Mouse (Mus musculus) frontal cortex, postnatal 25 days (tissue): ENCODE measurements around the gene Olfr1287.

Experiments used
- DNase-seq, 2 experiments: peaks; one replicate each; pipeline ENCODE4 v3.0.0; 2022; ENCODE audit warnings: low spot score in 2 of 2

Gene Olfr1287

DNA sequence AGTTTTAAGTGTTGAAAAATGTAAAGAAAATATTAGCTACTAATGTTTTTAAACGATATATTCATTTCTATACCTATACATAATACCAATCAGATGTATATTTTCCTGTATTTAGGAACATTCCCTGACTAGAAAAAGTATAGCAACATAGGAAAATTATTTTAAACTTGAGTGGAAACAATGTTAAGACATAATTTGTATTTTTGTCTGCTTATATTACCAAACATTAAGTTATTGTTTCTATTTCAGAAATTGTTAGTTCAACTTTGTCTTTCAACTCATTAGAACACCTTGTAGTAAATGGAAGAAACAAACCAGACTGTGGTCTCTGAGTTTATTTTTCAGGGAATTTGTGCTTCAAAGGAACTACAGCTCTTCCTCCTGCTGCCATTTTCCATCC is at the start of gene Olfr1287:
Gene Olfr1287 (plus strand): TSS at position 301 of the 400 bp plus-strand sequence.
- no peak for DNase-seq

DNA sequence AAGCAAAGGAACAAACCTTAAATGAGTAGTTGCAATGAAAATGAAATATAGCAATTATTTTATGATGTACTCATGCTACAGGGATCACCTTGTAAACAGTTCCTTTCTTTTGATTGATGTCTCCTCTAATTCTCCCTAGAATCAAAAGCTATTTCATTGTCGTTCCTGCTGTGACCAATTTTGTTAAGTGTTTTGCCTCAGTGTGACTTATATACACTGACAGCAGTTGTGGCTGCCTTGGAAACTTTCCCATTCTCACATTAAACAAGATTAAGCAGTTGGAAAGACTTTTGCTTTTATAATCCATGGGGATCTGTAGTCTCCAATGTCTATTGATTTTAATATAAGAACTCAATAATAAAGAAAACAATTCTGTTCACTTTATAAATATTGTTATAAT is 26.0 kb upstream of the Olfr1287 start, which contains the start of gene Olfr1286:
Gene Olfr1286 (minus strand): TSS at position 185 of the 400 bp plus-strand sequence.
- DNase-seq = no peak

DNA sequence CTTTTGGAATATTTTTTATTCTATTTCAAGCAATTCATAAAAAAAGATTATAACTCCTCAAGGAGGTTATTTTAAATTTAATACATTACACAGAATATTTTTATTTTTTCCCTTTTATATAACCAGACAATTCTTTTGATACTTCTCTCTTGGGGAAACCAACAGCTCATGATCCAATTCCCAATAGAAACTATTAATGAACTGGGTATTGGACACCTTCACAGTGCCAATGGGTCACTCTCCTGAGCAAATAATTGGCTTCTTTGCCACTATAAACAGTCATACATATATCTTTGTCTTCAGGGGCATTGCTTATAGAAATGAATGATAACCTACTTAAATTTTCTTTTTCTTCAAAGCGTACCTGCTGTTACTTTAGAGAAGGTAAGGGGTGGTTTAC is 24.9 kb downstream of the Olfr1287 start, which contains the start of gene Olfr1288:
Gene Olfr1288 (plus strand): TSS at position 301 of the 400 bp plus-strand sequence.
- DNase-seq = no peak

DNA sequence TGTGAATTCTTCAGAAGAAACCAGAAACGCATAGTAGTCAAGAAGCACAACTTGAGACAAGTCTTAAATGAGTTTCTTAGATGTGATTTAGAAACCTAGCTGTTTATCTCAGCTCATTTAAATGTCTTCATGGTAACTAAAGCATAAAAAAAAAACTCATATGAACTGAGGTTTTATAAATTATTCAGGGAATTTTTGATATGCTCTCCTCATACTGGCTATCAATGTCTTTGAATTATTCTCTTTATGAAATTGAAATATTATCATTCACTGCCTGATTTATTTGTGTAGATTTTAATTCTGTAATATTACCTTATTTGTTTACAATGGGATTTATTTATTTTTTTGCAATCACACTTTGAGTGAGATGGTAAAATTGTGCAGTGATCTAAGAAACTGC is 31.6 kb downstream of the Olfr1287 start, which contains the start of gene Olfr1289:
Gene Olfr1289 (plus strand): TSS at position 301 of the 400 bp plus-strand sequence.
- no peak for DNase-seq

DNA sequence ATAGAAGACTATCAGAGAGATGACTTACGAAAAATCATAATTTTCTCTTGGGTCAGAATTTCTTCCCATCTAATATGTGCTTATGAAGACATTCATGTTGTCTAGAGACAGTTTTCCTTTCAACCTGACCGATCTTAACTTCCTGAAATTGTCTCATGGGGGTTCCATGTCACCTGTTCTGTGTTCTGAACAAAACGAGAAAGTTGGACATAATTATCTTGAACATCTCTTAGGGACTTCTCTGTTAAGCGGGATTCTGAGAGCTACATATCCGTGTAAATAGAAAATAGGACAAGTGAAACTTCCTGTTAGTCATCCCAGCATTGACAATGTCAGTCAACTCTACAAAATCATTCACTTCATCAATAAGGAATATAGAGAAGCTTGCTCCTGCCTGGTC is 44.8 kb downstream of the Olfr1287 start, which contains the start of gene Olfr1290:
Gene Olfr1290 (minus strand): TSS at position 101 of the 400 bp plus-strand sequence.
- no peak for DNase-seq

DNA sequence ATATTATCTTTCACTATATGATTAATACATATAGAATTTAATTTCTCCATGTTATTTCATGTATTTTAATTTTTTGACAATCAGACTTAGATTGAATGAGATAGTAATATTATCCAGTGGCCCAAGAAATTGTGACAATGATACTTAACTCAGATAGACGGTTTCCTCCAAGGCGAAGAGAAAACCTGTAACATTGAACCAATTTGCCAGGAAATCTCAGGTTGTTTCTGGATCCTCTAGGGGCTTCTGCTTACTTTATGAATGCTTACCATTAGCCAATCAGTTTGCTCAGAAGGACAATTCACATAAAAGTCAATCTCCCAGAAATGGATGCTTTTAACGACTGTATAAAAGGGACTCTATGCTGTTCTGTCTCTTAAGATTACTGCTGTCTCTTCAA is 47.9 kb downstream of the Olfr1287 start, which contains the start of gene Olfr1291-ps1:
Gene Olfr1291-ps1 (plus strand): TSS at position 301 of the 400 bp plus-strand sequence.
- DNase-seq = no peak
